Mouse (Mus musculus) hindbrain, postnatal 0 days (tissue): ENCODE measurements around the gene Psmb2. TPM values are rescaled to one million over a fixed set of nuclear protein-coding genes. Genes with fewer than 3 reads are reported as not detected.

ENCODE experiments used
- ATAC-seq: fragments of 200-750 bp; cut with Nextera tagmentation; 2 replicates; pipeline ENCODE4 v1.8.0; 2017; ENCODE audit warnings: mild to moderate bottlenecking, moderate TSS enrichment, moderate library complexity
- DNase-seq: peaks from one replicate; pipeline ENCODE4 v3.0.0-alpha.2; 2015; ENCODE audit warnings: low spot score
- H3K27ac ChIP-seq: fragments of 300-500 bp; sonication (generic); 2 replicates; pipeline ENCODE4 v1.5.1; 2014; ENCODE audit warnings: mild to moderate bottlenecking
- H3K27me3 ChIP-seq: fragments of 300-500 bp; sonication (generic); 2 replicates; pipeline ENCODE4 v1.6.1; 2014; ENCODE audit warnings: low read length, mixed read lengths; ENCODE audit not compliant: insufficient read depth
- H3K36me3 ChIP-seq: fragments of 300-500 bp; sonication (generic); 2 replicates; pipeline ENCODE4 v1.6.1; 2014; ENCODE audit warnings: low read length, mixed read lengths; ENCODE audit not compliant: insufficient read depth
- H3K4me1 ChIP-seq: fragments of 300-500 bp; sonication (generic); 2 replicates; pipeline ENCODE4 v1.6.1; 2014; ENCODE audit warnings: antibody characterized with exemption, low read length, mixed read lengths; ENCODE audit not compliant: insufficient read depth
- H3K4me2 ChIP-seq: fragments of 300-500 bp; sonication (generic); 2 replicates; pipeline ENCODE4 v1.6.1; 2014; ENCODE audit warnings: low read depth, mild to moderate bottlenecking, low read length, moderate library complexity, mixed read lengths
- H3K4me3 ChIP-seq: fragments of 300-500 bp; sonication (generic); 2 replicates; pipeline ENCODE4 v1.5.1; 2014; ENCODE audit warnings: low read length
- H3K9ac ChIP-seq: fragments of 300-500 bp; sonication (generic); replicated peaks from 2 replicates; pipeline ENCODE4 v1.6.1; 2014; ENCODE audit warnings: mild to moderate bottlenecking, low read length, moderate library complexity, mixed read lengths
- H3K9me3 ChIP-seq: fragments of 300-500 bp; sonication (generic); 2 replicates; pipeline ENCODE4 v1.6.1; 2016; ENCODE audit warnings: low read length, mixed read lengths
- CTCF ChIP-seq: IDR thresholded peaks from 2 replicates; pipeline ENCODE4 v1.5.1; 2016; ENCODE audit warnings: antibody characterized with exemption, control low read depth, low read depth
- WGBS: fragments of 180-500 bp; shearing (Covaris S2); extraction: QIAGEN DNeasy Blood & Tissue Kit; methylation state at CpG from one replicate; pipeline ENCODE4 v1.1.7; 2014; 5-methylcytosine and 5-hydroxymethylcytosine counted together
- polyA plus RNA-seq: library from polyadenylated mRNA; unstranded; fragments of >200 nt; fragmentation: Nextera tagmentation; extraction: Ambion mirVana; gene quantifications from 2 replicates; pipeline ENCODE4 v1.2.1, GENCODE M21; 2015
- total RNA-seq: library from RNA; depleted of rRNA; stranded (reverse); fragments of >200 nt; gene quantifications from 2 replicates; pipeline ENCODE4 v1.2.3, GENCODE M21; 2014; rRNA removed

Psmb2 gene
- total and polyA plus RNA-seq, 2 experiments from 2014 or later = 164 to 473 TPM

GRCm38 (mm10) chr4:126756766-126757165 is 79.3 kb downstream of the Psmb2 start:
- DNase-seq (peak; percentile 59), ATAC-seq (no peak)
- WGBS = 29% methylated on average over 4 of the region's 4 CpGs

GRCm38 (mm10) chr4:126758299-126758698 is 80.9 kb downstream of the Psmb2 start:
- 67% methylated on average over 5 of the region's 5 CpGs for WGBS
- no peak for DNase-seq
- H3K4me1 ChIP-seq = no peaks in the 10 kb centered on the region
- peaks cover 21% of the 10 kb centered on the region; the same call in 1 of the 2 replicates for H3K36me3 ChIP-seq
- no peak overlapping the region for H3K4me3 ChIP-seq
- H3K9me3 ChIP-seq = no peaks in the 10 kb centered on the region
- no peak overlapping the region for H3K4me2 ChIP-seq
- H3K27me3 ChIP-seq = no peaks in the 10 kb centered on the region
- ATAC-seq = no peak
- H3K9ac ChIP-seq = no peak overlapping the region
- no peak overlapping the region for H3K27ac ChIP-seq
- TF ChIP-seq CTCF = no peak

More at GRCm38 (mm10) chr4:126756766-126757165, 79.3 kb downstream of the Psmb2 start:
- Histone ChIP-seq H3K27ac (no peak overlapping the region), H3K9ac (no peak overlapping the region), H3K36me3 (peaks cover 13% of the 10 kb centered on the region; the same call in 1 of the 2 replicates), H3K4me3 (no peak overlapping the region), H3K4me2 (no peak overlapping the region), H3K27me3 (no peaks in the 10 kb centered on the region), H3K4me1 (peaks cover 6% of the 10 kb centered on the region), H3K9me3 (no peaks in the 10 kb centered on the region)
- no peak for TF ChIP-seq CTCF

Other genes with a start within 250 kb of the Psmb2 start
- gene Ago3, start 248.1 kb upstream of the Psmb2 start, total RNA-seq = 7.6 and 8.6 TPM in 2 replicates
- gene Ago3, start 248.1 kb upstream of the Psmb2 start, polyA plus RNA-seq = 12.8 and 13.5 TPM in 2 replicates
- 42.2 TPM in 2 replicates for gene Ago1, start 209.0 kb upstream of the Psmb2 start, total RNA-seq
- 6.0 and 6.5 TPM in 2 replicates for gene Ago1, start 209.0 kb upstream of the Psmb2 start, polyA plus RNA-seq
- gene Ago4, start 144.2 kb upstream of the Psmb2 start, total RNA-seq = 6.7 and 9.7 TPM in 2 replicates
- gene Ago4, start 144.2 kb upstream of the Psmb2 start, polyA plus RNA-seq = 3.4 TPM in 2 replicates
- gene Clspn, start 120.7 kb upstream of the Psmb2 start, total RNA-seq = 2.0 and 6.3 TPM in 2 replicates
- 5.9 and 8.7 TPM in 2 replicates for gene Clspn, start 120.7 kb upstream of the Psmb2 start, polyA plus RNA-seq
- gene 5730409E04Rik, start 67.8 kb upstream of the Psmb2 start, total RNA-seq = 74.9 and 93.8 TPM in 2 replicates
- gene 5730409E04Rik, start 67.8 kb upstream of the Psmb2 start, polyA plus RNA-seq = 28.7 and 30.2 TPM in 2 replicates
- not detected in 2 replicates for gene Tfap2e, start 58.6 kb downstream of the Psmb2 start, total RNA-seq
- gene Tfap2e, start 58.6 kb downstream of the Psmb2 start, polyA plus RNA-seq = 0.15 and 0.16 TPM in 2 replicates
- 380 and 389 TPM in 2 replicates for gene Ncdn, start 75.8 kb downstream of the Psmb2 start, total RNA-seq
- 149 and 158 TPM in 2 replicates for gene Ncdn, start 75.8 kb downstream of the Psmb2 start, polyA plus RNA-seq
- 43.9 and 45.4 TPM in 2 replicates for gene AU040320, start 75.9 kb downstream of the Psmb2 start, total RNA-seq
- 30.5 and 33.6 TPM in 2 replicates for gene AU040320, start 75.9 kb downstream of the Psmb2 start, polyA plus RNA-seq